Mouse (Mus musculus): Measurements from ENCODE around the gene Sh3glb2. TPM values are rescaled to one million over a fixed set of nuclear protein-coding genes. Genes with fewer than 3 reads are reported as not detected.

Gene Sh3glb2
- polyA plus RNA-seq, 1 experiment: 92.3 TPM

GRCm38 (mm10) chr2:30381377-30381725 is 22.2 kb upstream of the Sh3glb2 start:
- Histone ChIP-seq H3K36me3 (ENCODE audit: control insufficient read depth, insufficient read depth, low read length) (peaks cover 12% of the 10 kb centered on the region), H3K27ac (ENCODE audit: insufficient read depth, low read length) (no peak overlapping the region), H3K4me1 (ENCODE audit: control insufficient read depth, insufficient read depth, insufficient read length) (no peaks in the 10 kb centered on the region), H3K4me3 (ENCODE audit: extremely low read depth, insufficient read depth, insufficient read length) (no peak overlapping the region), H3K27me3 (ENCODE audit: control insufficient read depth, insufficient read depth, low read length) (no peaks in the 10 kb centered on the region)
- TF ChIP-seq CTCF (IDR thresholded peaks at IDR 0.05; ENCODE audit: extremely low read depth, insufficient read depth, insufficient read length, insufficient replicate concordance) (no peak), POLR2A (IDR thresholded peaks at IDR 0.05; ENCODE audit: low read depth, low read length) (no peak)
- no peak for DNase-seq (ENCODE audit: low read depth in 1 of 2, low spot score in 2 of 2)
- 83% methylated on average over 4 of the region's 4 CpGs for WGBS

GRCm38 (mm10) chr2:30380564-30381376 is 21.6 kb upstream of the Sh3glb2 start:
- 86% methylated on average over 10 of the region's 10 CpGs for WGBS

GRCm38 (mm10) chr2:30379307-30379706 is 20.2 kb upstream of the Sh3glb2 start:
- whole genome bisulfite sequencing: 87% methylated on average over 7 of the region's 7 CpGs
- H3K27me3 ChIP-seq (ENCODE audit: control insufficient read depth, insufficient read depth, low read length): no peaks in the 10 kb centered on the region
- peaks cover 15% of the 10 kb centered on the region for H3K36me3 ChIP-seq (ENCODE audit: control insufficient read depth, insufficient read depth, low read length)
- DNase-seq (ENCODE audit: low read depth in 1 of 2, low spot score in 2 of 2): no peak
- no peaks in the 10 kb centered on the region for H3K4me1 ChIP-seq (ENCODE audit: control insufficient read depth, insufficient read depth, insufficient read length)
- H3K4me3 ChIP-seq (ENCODE audit: extremely low read depth, insufficient read depth, insufficient read length): no peak overlapping the region
- no peak overlapping the region for H3K27ac ChIP-seq (ENCODE audit: insufficient read depth, low read length)
- no peak for TF ChIP-seq POLR2A (IDR thresholded peaks at IDR 0.05; ENCODE audit: low read depth, low read length)
- TF ChIP-seq CTCF (IDR thresholded peaks at IDR 0.05; ENCODE audit: extremely low read depth, insufficient read depth, insufficient read length, insufficient replicate concordance): no peak

More at GRCm38 (mm10) chr2:30380564-30381376, 21.6 kb upstream of the Sh3glb2 start:
- Histone ChIP-seq H3K27me3 (ENCODE audit: control insufficient read depth, insufficient read depth, low read length) (no peaks in the 10 kb centered on the region), H3K27ac (ENCODE audit: insufficient read depth, low read length) (no peak overlapping the region), H3K36me3 (ENCODE audit: control insufficient read depth, insufficient read depth, low read length) (peaks cover 14% of the 10 kb centered on the region), H3K4me3 (ENCODE audit: extremely low read depth, insufficient read depth, insufficient read length) (no peak overlapping the region), H3K4me1 (ENCODE audit: control insufficient read depth, insufficient read depth, insufficient read length) (no peaks in the 10 kb centered on the region)
- no peak for TF ChIP-seq CTCF (IDR thresholded peaks at IDR 0.05; ENCODE audit: extremely low read depth, insufficient read depth, insufficient read length, insufficient replicate concordance)
- TF ChIP-seq POLR2A (IDR thresholded peaks at IDR 0.05; ENCODE audit: low read depth, low read length): no peak
- DNase-seq (ENCODE audit: low read depth in 1 of 2, low spot score in 2 of 2): no peak

GRCm38 (mm10) chr2:30377721-30378120 is 18.6 kb upstream of the Sh3glb2 start:
- Histone ChIP-seq H3K27ac (ENCODE audit: insufficient read depth, low read length) (no peak overlapping the region), H3K4me3 (ENCODE audit: extremely low read depth, insufficient read depth, insufficient read length) (no peak overlapping the region), H3K36me3 (ENCODE audit: control insufficient read depth, insufficient read depth, low read length) (peaks cover 18% of the 10 kb centered on the region), H3K27me3 (ENCODE audit: control insufficient read depth, insufficient read depth, low read length) (no peaks in the 10 kb centered on the region), H3K4me1 (ENCODE audit: control insufficient read depth, insufficient read depth, insufficient read length) (no peaks in the 10 kb centered on the region)
- no peak for DNase-seq (ENCODE audit: low read depth in 1 of 2, low spot score in 2 of 2)
- TF ChIP-seq CTCF (IDR thresholded peaks at IDR 0.05; ENCODE audit: extremely low read depth, insufficient read depth, insufficient read length, insufficient replicate concordance): no peak
- TF ChIP-seq POLR2A (IDR thresholded peaks at IDR 0.05; ENCODE audit: low read depth, low read length): no peak
- 87% methylated on average over 5 of the region's 5 CpGs for WGBS

- Histone ChIP-seq H3K4me3 (ENCODE audit: extremely low read depth, insufficient read depth, insufficient read length) (no peak overlapping the region), H3K27ac (ENCODE audit: insufficient read depth, low read length) (no peak overlapping the region), H3K36me3 (ENCODE audit: control insufficient read depth, insufficient read depth, low read length) (peaks cover 14% of the 10 kb centered on the region), H3K27me3 (ENCODE audit: control insufficient read depth, insufficient read depth, low read length) (no peaks in the 10 kb centered on the region), H3K4me1 (ENCODE audit: control insufficient read depth, insufficient read depth, insufficient read length) (no peaks in the 10 kb centered on the region)
- TF ChIP-seq CTCF (IDR thresholded peaks at IDR 0.05; ENCODE audit: extremely low read depth, insufficient read depth, insufficient read length, insufficient replicate concordance) (no peak), POLR2A (IDR thresholded peaks at IDR 0.05; ENCODE audit: low read depth, low read length) (no peak)
- DNase-seq (ENCODE audit: low read depth in 1 of 2, low spot score in 2 of 2): no peak
- 95% methylated on average over 10 of the region's 10 CpGs for WGBS
Observed at GRCm38 (mm10) chr2:30375893-30376292, 16.8 kb upstream of the Sh3glb2 start.

GRCm38 (mm10) chr2:30372726-30373125 is 13.6 kb upstream of the Sh3glb2 start:
- Histone ChIP-seq H3K27me3 (ENCODE audit: control insufficient read depth, insufficient read depth, low read length) (no peaks in the 10 kb centered on the region), H3K4me1 (ENCODE audit: control insufficient read depth, insufficient read depth, insufficient read length) (no peaks in the 10 kb centered on the region), H3K27ac (ENCODE audit: insufficient read depth, low read length) (no peak overlapping the region), H3K4me3 (ENCODE audit: extremely low read depth, insufficient read depth, insufficient read length) (no peak overlapping the region), H3K36me3 (ENCODE audit: control insufficient read depth, insufficient read depth, low read length) (peaks cover 23% of the 10 kb centered on the region)
- no peak for DNase-seq (ENCODE audit: low read depth in 1 of 2, low spot score in 2 of 2)
- TF ChIP-seq POLR2A (IDR thresholded peaks at IDR 0.05; ENCODE audit: low read depth, low read length) (no peak), CTCF (IDR thresholded peaks at IDR 0.05; ENCODE audit: extremely low read depth, insufficient read depth, insufficient read length, insufficient replicate concordance) (no peak)
- 95% methylated on average over 5 of the region's 5 CpGs for WGBS

GRCm38 (mm10) chr2:30371544-30371943 is 12.4 kb upstream of the Sh3glb2 start:
- H3K27ac ChIP-seq (ENCODE audit: insufficient read depth, low read length): no peak overlapping the region
- no peaks in the 10 kb centered on the region for H3K27me3 ChIP-seq (ENCODE audit: control insufficient read depth, insufficient read depth, low read length)
- H3K36me3 ChIP-seq (ENCODE audit: control insufficient read depth, insufficient read depth, low read length): peaks cover 20% of the 10 kb centered on the region
- TF ChIP-seq CTCF (IDR thresholded peaks at IDR 0.05; ENCODE audit: extremely low read depth, insufficient read depth, insufficient read length, insufficient replicate concordance) (no peak), POLR2A (IDR thresholded peaks at IDR 0.05; ENCODE audit: low read depth, low read length) (no peak)
- H3K4me3 ChIP-seq (ENCODE audit: extremely low read depth, insufficient read depth, insufficient read length): no peak overlapping the region
- H3K4me1 ChIP-seq (ENCODE audit: control insufficient read depth, insufficient read depth, insufficient read length): no peaks in the 10 kb centered on the region
- DNase-seq (ENCODE audit: low read depth in 1 of 2, low spot score in 2 of 2): no peak
- WGBS: 98% methylated on average over 8 of the region's 8 CpGs

Data from spleen, adult 2 months (tissue).